Mouse (Mus musculus): Measurements from ENCODE around the gene Bach2. TPM values are rescaled to one million over a fixed set of nuclear protein-coding genes. Genes with fewer than 3 reads are reported as not detected.

The Bach2 gene
- polyA plus RNA-seq, 1 experiment from 2014 or later: 18.8 TPM

GRCm38 (mm10) chr4:32414959-32415358, 176.4 kb downstream of the Bach2 start:
- ATAC-seq: no peak
- H3K4me1 ChIP-seq (ENCODE audit: control insufficient read depth, insufficient read depth, low read length): peaks cover 10% of the 10 kb centered on the region
- no peak overlapping the region for H3K4me2 ChIP-seq (ENCODE audit: low read length)
- no peak overlapping the region for H3K27ac ChIP-seq (ENCODE audit: low read length)
- no peak overlapping the region for H3K4me3 ChIP-seq (ENCODE audit: low read depth, low read length)
- H3K9me3 ChIP-seq (replicated peaks; ENCODE audit: control insufficient read depth, low read length, poor library complexity, severe bottlenecking): no peaks in the 10 kb centered on the region
- H3K27me3 ChIP-seq (ENCODE audit: control insufficient read depth, insufficient read depth, low read depth, low read length): no peaks in the 10 kb centered on the region
- H3K9ac ChIP-seq (ENCODE audit: low read depth, low read length): no peak overlapping the region
- H3K36me3 ChIP-seq (ENCODE audit: control insufficient read depth, insufficient read depth, low read length): no peaks in the 10 kb centered on the region
- 74% methylated on average over 7 of the region's 7 CpGs for WGBS

- peaks cover 7% of the 10 kb centered on the region for H3K4me1 ChIP-seq (ENCODE audit: control insufficient read depth, insufficient read depth, low read length)
- no peak overlapping the region for H3K9ac ChIP-seq (ENCODE audit: low read depth, low read length)
- no peaks in the 10 kb centered on the region for H3K36me3 ChIP-seq (ENCODE audit: control insufficient read depth, insufficient read depth, low read length)
- no peak overlapping the region for H3K4me2 ChIP-seq (ENCODE audit: low read length)
- no peak overlapping the region for H3K4me3 ChIP-seq (ENCODE audit: low read depth, low read length)
- ATAC-seq: no peak
- WGBS: 92% methylated on average over 8 of the region's 8 CpGs
- H3K27ac ChIP-seq (ENCODE audit: low read length): no peak overlapping the region
- no peaks in the 10 kb centered on the region for H3K9me3 ChIP-seq (replicated peaks; ENCODE audit: control insufficient read depth, low read length, poor library complexity, severe bottlenecking)
- H3K27me3 ChIP-seq (ENCODE audit: control insufficient read depth, insufficient read depth, low read depth, low read length): no peaks in the 10 kb centered on the region
Measured at GRCm38 (mm10) chr4:32417939-32418338, 179.3 kb downstream of the Bach2 start.

- Histone ChIP-seq H3K4me3 (ENCODE audit: low read depth, low read length) (no peak overlapping the region), H3K4me2 (ENCODE audit: low read length) (no peak overlapping the region), H3K36me3 (ENCODE audit: control insufficient read depth, insufficient read depth, low read length) (no peaks in the 10 kb centered on the region), H3K27me3 (ENCODE audit: control insufficient read depth, insufficient read depth, low read depth, low read length) (no peaks in the 10 kb centered on the region), H3K9me3 (replicated peaks; ENCODE audit: control insufficient read depth, low read length, poor library complexity, severe bottlenecking) (no peaks in the 10 kb centered on the region), H3K9ac (ENCODE audit: low read depth, low read length) (no peak overlapping the region), H3K4me1 (ENCODE audit: control insufficient read depth, insufficient read depth, low read length) (no peaks in the 10 kb centered on the region), H3K27ac (ENCODE audit: low read length) (no peak overlapping the region)
- ATAC-seq: no peak
- 80% methylated on average over 8 of the region's 8 CpGs for WGBS
Measured at GRCm38 (mm10) chr4:32421570-32421969, 183.0 kb downstream of the Bach2 start.

GRCm38 (mm10) chr4:32422427-32422826, 183.8 kb downstream of the Bach2 start:
- H3K9me3 ChIP-seq (replicated peaks; ENCODE audit: control insufficient read depth, low read length, poor library complexity, severe bottlenecking): no peaks in the 10 kb centered on the region
- no peak for ATAC-seq
- H3K4me2 ChIP-seq (ENCODE audit: low read length): no peak overlapping the region
- H3K36me3 ChIP-seq (ENCODE audit: control insufficient read depth, insufficient read depth, low read length): no peaks in the 10 kb centered on the region
- H3K4me1 ChIP-seq (ENCODE audit: control insufficient read depth, insufficient read depth, low read length): peaks cover 7% of the 10 kb centered on the region; the same call in 1 of the 2 replicates
- no peaks in the 10 kb centered on the region for H3K27me3 ChIP-seq (ENCODE audit: control insufficient read depth, insufficient read depth, low read depth, low read length)
- no peak overlapping the region for H3K4me3 ChIP-seq (ENCODE audit: low read depth, low read length)
- WGBS: 77% methylated on average over 4 of the region's 4 CpGs
- H3K27ac ChIP-seq (ENCODE audit: low read length): no peak overlapping the region
- H3K9ac ChIP-seq (ENCODE audit: low read depth, low read length): no peak overlapping the region

GRCm38 (mm10) chr4:32423667-32424066, 185.1 kb downstream of the Bach2 start:
- H3K4me1 ChIP-seq (ENCODE audit: control insufficient read depth, insufficient read depth, low read length): peaks cover 14% of the 10 kb centered on the region
- no peak overlapping the region for H3K4me2 ChIP-seq (ENCODE audit: low read length)
- H3K27ac ChIP-seq (ENCODE audit: low read length): no peak overlapping the region
- no peak for ATAC-seq
- no peak overlapping the region for H3K9ac ChIP-seq (ENCODE audit: low read depth, low read length)
- WGBS: 88% methylated on average over 5 of the region's 5 CpGs
- H3K9me3 ChIP-seq (replicated peaks; ENCODE audit: control insufficient read depth, low read length, poor library complexity, severe bottlenecking): no peaks in the 10 kb centered on the region
- H3K27me3 ChIP-seq (ENCODE audit: control insufficient read depth, insufficient read depth, low read depth, low read length): no peaks in the 10 kb centered on the region
- no peaks in the 10 kb centered on the region for H3K36me3 ChIP-seq (ENCODE audit: control insufficient read depth, insufficient read depth, low read length)
- no peak overlapping the region for H3K4me3 ChIP-seq (ENCODE audit: low read depth, low read length)

GRCm38 (mm10) chr4:32424434-32424833, 185.8 kb downstream of the Bach2 start:
- no peak overlapping the region for H3K9ac ChIP-seq (ENCODE audit: low read depth, low read length)
- no peaks in the 10 kb centered on the region for H3K36me3 ChIP-seq (ENCODE audit: control insufficient read depth, insufficient read depth, low read length)
- ATAC-seq: no peak
- H3K27me3 ChIP-seq (ENCODE audit: control insufficient read depth, insufficient read depth, low read depth, low read length): no peaks in the 10 kb centered on the region
- H3K27ac ChIP-seq (ENCODE audit: low read length): no peak overlapping the region
- no peak overlapping the region for H3K4me3 ChIP-seq (ENCODE audit: low read depth, low read length)
- 87% methylated on average over 7 of the region's 7 CpGs for WGBS
- H3K4me1 ChIP-seq (ENCODE audit: control insufficient read depth, insufficient read depth, low read length): peaks cover 17% of the 10 kb centered on the region
- no peak overlapping the region for H3K4me2 ChIP-seq (ENCODE audit: low read length)
- no peaks in the 10 kb centered on the region for H3K9me3 ChIP-seq (replicated peaks; ENCODE audit: control insufficient read depth, low read length, poor library complexity, severe bottlenecking)

- H3K27ac ChIP-seq (ENCODE audit: low read length): no peak overlapping the region
- H3K4me1 ChIP-seq (ENCODE audit: control insufficient read depth, insufficient read depth, low read length): peaks cover 17% of the 10 kb centered on the region
- H3K4me2 ChIP-seq (ENCODE audit: low read length): no peak overlapping the region
- 80% methylated on average over 7 of the region's 7 CpGs for WGBS
- H3K27me3 ChIP-seq (ENCODE audit: control insufficient read depth, insufficient read depth, low read depth, low read length): no peaks in the 10 kb centered on the region
- H3K36me3 ChIP-seq (ENCODE audit: control insufficient read depth, insufficient read depth, low read length): no peaks in the 10 kb centered on the region
- ATAC-seq: no peak
- no peaks in the 10 kb centered on the region for H3K9me3 ChIP-seq (replicated peaks; ENCODE audit: control insufficient read depth, low read length, poor library complexity, severe bottlenecking)
- no peak overlapping the region for H3K4me3 ChIP-seq (ENCODE audit: low read depth, low read length)
- no peak overlapping the region for H3K9ac ChIP-seq (ENCODE audit: low read depth, low read length)
Measured at GRCm38 (mm10) chr4:32425060-32425459, 186.5 kb downstream of the Bach2 start.

GRCm38 (mm10) chr4:32425641-32426040, 187.0 kb downstream of the Bach2 start:
- H3K27ac ChIP-seq (ENCODE audit: low read length): no peak overlapping the region
- H3K36me3 ChIP-seq (ENCODE audit: control insufficient read depth, insufficient read depth, low read length): no peaks in the 10 kb centered on the region
- H3K27me3 ChIP-seq (ENCODE audit: control insufficient read depth, insufficient read depth, low read depth, low read length): no peaks in the 10 kb centered on the region
- H3K9ac ChIP-seq (ENCODE audit: low read depth, low read length): no peak overlapping the region
- H3K4me1 ChIP-seq (ENCODE audit: control insufficient read depth, insufficient read depth, low read length): peaks cover 19% of the 10 kb centered on the region
- ATAC-seq: no peak
- no peaks in the 10 kb centered on the region for H3K9me3 ChIP-seq (replicated peaks; ENCODE audit: control insufficient read depth, low read length, poor library complexity, severe bottlenecking)
- no peak overlapping the region for H3K4me2 ChIP-seq (ENCODE audit: low read length)
- WGBS: 91% methylated on average over 3 of the region's 3 CpGs
- H3K4me3 ChIP-seq (ENCODE audit: low read depth, low read length): no peak overlapping the region

GRCm38 (mm10) chr4:32426779-32427577, 188.4 kb downstream of the Bach2 start:
- Histone ChIP-seq H3K9ac (ENCODE audit: low read depth, low read length) (0 out of 2 replicates have a peak overlapping the region, but pooled peaks have one; percentile 15), H3K4me2 (ENCODE audit: low read length) (peak overlapping the region; percentile 12; the same call in 1 of the 2 replicates)

More at GRCm38 (mm10) chr4:32426779-32427577, 188.4 kb downstream of the Bach2 start:
- Histone ChIP-seq H3K4me1 (ENCODE audit: control insufficient read depth, insufficient read depth, low read length) (peaks cover 33% of the 10 kb centered on the region), H3K36me3 (ENCODE audit: control insufficient read depth, insufficient read depth, low read length) (no peaks in the 10 kb centered on the region), H3K27me3 (ENCODE audit: control insufficient read depth, insufficient read depth, low read depth, low read length) (no peaks in the 10 kb centered on the region), H3K9me3 (replicated peaks; ENCODE audit: control insufficient read depth, low read length, poor library complexity, severe bottlenecking) (no peaks in the 10 kb centered on the region), H3K4me3 (ENCODE audit: low read depth, low read length) (no peak overlapping the region), H3K27ac (ENCODE audit: low read length) (peak overlapping the region; percentile 54)
- WGBS: 74% methylated on average over 27 of the region's 27 CpGs
- peak; percentile 57; the same call in 1 of the 2 replicates for ATAC-seq

All from midbrain, embryonic 16.5 days (tissue).